Mouse (Mus musculus): ENCODE results near the gene Adck1. TPM values are rescaled to one million over a fixed set of nuclear protein-coding genes. Genes with fewer than 3 reads are reported as not detected.
"Not testable (repeated sequence)": the region's sequence is repeated elsewhere in the genome, so short reads cannot be mapped to it uniquely, and the experiment has no call there.

Adck1 gene
- total RNA-seq, 1 experiment from 2014 or later = 9.4 TPM

DNA sequence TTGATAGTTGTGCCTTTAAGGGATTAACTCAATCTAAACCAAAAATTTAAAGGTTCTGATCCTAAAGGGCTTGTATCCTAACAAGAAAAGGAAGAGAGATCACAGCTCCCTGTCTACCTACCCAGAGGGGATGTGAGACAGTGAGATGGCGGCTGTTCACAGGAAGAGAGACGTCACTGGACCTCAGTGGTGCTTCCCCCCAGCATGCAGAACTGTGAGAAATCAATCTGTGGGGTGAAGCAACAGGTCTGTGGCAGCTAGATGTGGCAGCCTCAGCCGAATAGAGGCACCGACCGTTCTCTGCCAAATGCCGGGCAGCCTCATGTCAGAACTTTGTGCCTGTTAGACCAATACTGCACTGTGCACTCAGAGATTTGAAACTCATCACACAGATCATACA is 106.4 kb downstream of the Adck1 start:
- peak; percentile 31; the same call in 1 of the 2 replicates for ATAC-seq (ENCODE audit: extremely low read depth, insufficient number of reproducible peaks, low FRiP score, poor library complexity, severe bottlenecking)

DNA sequence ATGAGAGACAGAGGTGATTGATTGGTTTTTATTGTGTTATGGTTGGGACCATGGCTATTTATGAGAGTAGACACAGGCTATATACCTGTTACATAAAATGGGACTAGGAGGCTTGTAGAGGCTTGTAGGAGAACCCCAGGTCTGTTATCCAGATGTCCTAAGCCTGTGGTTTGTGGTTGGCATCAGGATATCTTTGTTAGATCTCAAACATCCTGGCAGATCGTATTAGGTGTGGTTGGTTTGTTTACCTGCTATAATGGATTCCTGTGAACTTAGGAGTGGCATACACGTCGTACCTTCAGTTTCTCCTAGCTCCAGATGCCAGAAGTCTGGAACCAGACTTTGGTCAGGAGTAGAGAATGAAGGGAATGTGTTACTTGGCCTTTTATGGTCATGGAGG is 106.9 kb downstream of the Adck1 start:
- no peak for ATAC-seq (ENCODE audit: extremely low read depth, insufficient number of reproducible peaks, low FRiP score, poor library complexity, severe bottlenecking)

DNA sequence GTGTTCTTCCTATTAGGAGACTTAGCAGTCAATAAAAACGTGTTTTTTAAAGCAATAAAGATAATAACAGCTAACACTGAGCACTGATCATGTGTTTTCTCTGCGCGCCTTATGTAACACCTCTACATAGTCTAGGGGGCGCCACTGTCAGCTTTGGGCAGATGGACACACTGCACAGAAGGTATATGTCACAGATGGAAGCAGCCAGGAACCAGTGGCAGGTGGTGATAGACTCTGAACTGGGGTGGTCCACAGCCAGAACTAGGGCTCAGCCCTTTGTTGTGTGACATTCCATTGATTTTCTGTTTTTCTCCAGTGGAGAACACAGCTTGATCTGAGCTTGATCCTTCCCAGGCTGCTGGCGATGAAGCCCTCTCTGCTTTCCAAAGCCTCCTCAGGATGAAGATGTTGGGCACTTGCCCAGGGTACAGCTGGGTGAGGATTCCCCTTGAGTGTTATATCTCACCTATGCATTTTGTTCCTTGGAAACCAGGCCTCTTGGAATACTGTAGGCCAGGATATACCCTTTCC is 107.6 kb downstream of the Adck1 start:
- no peak for ATAC-seq (ENCODE audit: extremely low read depth, insufficient number of reproducible peaks, low FRiP score, poor library complexity, severe bottlenecking)

DNA sequence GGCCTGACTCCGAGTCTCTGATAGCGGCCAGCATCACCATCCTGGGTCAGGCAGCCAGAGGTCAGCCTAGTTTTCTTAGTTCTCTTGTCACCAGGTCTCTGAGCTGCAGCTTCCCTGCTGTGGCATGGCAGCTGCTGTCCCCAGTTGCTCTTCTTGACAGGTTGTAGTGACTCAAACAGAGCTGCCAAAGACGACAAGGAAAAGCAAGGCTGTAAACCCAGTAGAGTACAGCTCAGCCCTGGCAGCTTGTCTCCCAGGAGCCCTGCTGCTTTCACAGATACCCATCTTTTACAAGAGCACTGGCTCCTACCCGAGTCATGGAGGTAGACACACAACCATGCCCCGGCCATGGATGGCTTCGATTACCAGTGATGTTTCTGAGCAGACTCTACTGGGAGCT is 108.3 kb downstream of the Adck1 start:
- ATAC-seq (ENCODE audit: extremely low read depth, insufficient number of reproducible peaks, low FRiP score, poor library complexity, severe bottlenecking) = no peak

DNA sequence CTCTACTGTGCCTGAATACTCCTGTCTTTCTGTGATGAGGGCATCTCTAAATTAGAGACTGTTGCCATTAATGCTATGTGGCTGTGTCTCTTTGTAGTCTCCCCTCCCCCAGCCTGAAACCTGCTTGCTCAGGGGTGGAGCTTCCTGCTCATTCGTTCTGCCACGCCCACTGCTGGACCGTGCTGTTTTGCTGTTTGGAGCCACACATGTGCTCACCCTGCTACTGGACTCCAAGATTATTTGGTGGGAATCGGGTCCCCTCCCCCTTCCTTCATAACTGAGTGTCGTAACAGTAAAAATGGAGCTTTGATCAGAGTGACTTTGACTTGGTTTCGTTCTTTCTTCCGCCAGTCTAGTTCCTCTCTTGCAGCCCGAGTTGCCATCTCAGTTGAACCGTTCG is 111.5 kb downstream of the Adck1 start:
- ATAC-seq (ENCODE audit: extremely low read depth, insufficient number of reproducible peaks, low FRiP score, poor library complexity, severe bottlenecking) = not testable (repeated sequence)

DNA sequence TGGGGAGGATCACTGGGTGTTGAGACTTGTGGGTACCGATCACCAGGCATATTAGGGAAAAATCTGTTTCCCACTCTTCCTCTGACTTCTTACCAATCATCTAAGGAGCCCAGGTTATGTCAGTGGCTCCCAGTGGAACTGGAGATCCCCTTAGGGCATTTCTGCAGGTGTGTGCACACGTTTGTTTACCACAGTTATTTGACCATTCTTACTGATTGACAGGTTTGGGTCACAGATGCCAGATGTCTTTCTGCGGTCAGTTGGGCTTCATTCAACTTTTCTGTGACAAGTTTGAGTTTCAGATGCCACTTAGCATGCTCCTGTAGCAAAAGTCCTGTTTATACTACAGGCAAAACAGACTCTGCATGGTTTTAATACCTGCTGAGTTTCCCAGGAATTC is 112.5 kb downstream of the Adck1 start:
- no peak for ATAC-seq (ENCODE audit: extremely low read depth, insufficient number of reproducible peaks, low FRiP score, poor library complexity, severe bottlenecking)

DNA sequence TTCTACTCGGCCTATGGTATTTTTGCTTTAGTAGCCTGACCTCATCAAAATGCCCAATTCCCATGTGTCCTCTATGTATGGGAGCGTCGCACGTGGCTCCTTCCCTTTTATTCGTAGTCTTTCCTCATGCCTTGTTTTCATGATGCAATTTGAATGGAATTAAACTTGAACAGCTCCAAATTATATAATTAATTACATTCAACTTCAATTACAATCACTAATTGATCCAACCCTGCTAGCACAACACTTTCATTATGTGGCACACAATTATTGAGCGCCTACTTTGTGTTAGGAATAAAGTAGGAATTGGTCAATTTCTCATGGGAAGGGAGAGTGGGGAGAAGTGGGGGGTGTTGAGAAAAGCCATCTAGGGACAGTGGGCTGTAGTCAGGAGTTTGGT is 113.4 kb downstream of the Adck1 start:
- no peak for ATAC-seq (ENCODE audit: extremely low read depth, insufficient number of reproducible peaks, low FRiP score, poor library complexity, severe bottlenecking)

DNA sequence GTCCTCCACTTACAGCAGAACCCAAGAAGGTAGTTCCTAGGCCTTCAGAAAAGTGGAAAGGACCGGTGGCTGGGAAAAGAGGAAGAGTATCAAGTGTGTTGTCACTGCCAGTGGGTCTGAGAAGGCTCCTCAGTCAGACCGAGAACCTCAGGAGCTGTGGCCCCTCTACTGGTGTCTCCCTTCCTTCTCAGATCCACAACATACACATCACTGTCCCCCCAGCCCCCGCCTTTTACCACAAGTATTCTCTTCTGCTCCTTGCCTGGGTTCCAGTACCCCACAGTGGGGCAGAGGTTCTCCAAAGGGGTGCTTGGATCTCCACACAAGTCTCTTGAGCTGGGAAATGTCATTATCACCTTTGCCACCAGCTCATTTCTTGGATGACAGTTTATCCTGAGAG is 115.5 kb downstream of the Adck1 start:
- no peak for ATAC-seq (ENCODE audit: extremely low read depth, insufficient number of reproducible peaks, low FRiP score, poor library complexity, severe bottlenecking)

DNA sequence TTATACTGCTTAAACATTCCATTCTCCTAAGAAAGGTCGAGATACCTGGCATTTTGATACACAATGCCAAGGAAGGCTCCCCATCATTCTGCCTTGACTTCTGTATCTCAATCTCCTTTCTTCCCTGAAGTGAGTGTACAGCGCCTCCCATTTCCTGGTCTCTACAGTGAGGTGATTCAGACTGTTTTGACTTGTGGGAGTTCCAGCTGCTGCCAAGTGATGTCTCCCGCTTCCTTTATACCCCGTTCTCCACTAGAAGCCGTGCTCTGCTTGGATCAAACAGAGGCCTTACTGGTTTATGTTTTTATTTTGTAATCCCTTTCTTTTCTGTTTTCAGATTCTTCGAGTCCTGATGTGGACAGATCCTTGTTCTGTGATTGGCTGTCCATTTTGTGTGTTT is 116.3 kb downstream of the Adck1 start:
- no peak for ATAC-seq (ENCODE audit: extremely low read depth, insufficient number of reproducible peaks, low FRiP score, poor library complexity, severe bottlenecking)

DNA sequence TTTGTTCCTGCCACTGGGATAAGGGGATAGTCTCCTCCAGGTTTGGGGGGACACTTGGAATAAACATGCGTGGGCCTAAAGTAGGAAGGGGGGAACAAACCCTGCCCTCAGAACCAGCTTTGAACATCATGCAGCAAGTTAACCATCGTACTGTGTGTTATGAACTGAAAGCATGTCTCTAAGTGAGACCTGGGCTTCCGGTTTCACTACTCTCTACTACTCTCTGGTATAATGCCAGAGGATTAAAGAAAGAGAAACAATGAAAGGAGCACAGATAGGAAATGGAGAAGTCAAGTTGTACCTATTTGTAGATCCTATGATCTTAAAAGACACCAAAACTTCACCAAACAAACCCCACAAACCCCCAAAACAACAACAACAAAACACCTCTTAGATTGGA is 121.3 kb downstream of the Adck1 start:
- no peak for ATAC-seq (ENCODE audit: extremely low read depth, insufficient number of reproducible peaks, low FRiP score, poor library complexity, severe bottlenecking)

DNA sequence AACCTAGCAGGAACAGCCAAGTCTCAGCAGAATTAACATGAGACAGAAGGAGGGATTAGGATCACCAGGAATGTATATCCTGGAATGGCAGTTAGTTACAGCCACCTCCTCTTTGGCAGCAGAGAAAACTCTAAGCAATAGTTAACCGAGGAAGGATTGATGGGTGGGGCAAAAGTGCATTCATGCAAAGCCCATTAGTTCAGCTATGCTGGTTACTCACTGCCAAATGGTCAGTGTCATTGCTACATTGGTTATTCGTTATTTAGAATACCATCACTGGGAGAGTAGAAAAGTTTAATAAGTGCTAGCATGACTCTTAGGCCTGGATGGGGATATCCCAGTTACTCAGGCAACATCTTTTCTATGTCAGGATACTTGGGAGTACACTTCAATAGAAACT is 130.5 kb downstream of the Adck1 start:
- ATAC-seq (ENCODE audit: extremely low read depth, insufficient number of reproducible peaks, low FRiP score, poor library complexity, severe bottlenecking) = no peak

Other genes with a start within 250 kb of the Adck1 start
- not detected in 2 replicates for gene Gm10436, start 178.4 kb upstream of the Adck1 start, total RNA-seq (2017)
- not detected in 2 replicates for gene Gm8332, start 110.5 kb upstream of the Adck1 start, total RNA-seq (2017)
- gene Gm5662, start 86.1 kb upstream of the Adck1 start, total RNA-seq (2017) = not detected in 2 replicates
- gene Gm5039, start 36.5 kb upstream of the Adck1 start, total RNA-seq (2017) = not detected in 2 replicates

Measured in neutrophil, adult 5-6 weeks (primary cell).